Mouse (Mus musculus) layer of hippocampus, adult 9-11 months (tissue): Measurements from ENCODE around the gene Tsr1.

ENCODE experiments used
- DNase-seq: peaks from one replicate; pipeline ENCODE4 v3.0.0; 2022

Gene Tsr1

DNA sequence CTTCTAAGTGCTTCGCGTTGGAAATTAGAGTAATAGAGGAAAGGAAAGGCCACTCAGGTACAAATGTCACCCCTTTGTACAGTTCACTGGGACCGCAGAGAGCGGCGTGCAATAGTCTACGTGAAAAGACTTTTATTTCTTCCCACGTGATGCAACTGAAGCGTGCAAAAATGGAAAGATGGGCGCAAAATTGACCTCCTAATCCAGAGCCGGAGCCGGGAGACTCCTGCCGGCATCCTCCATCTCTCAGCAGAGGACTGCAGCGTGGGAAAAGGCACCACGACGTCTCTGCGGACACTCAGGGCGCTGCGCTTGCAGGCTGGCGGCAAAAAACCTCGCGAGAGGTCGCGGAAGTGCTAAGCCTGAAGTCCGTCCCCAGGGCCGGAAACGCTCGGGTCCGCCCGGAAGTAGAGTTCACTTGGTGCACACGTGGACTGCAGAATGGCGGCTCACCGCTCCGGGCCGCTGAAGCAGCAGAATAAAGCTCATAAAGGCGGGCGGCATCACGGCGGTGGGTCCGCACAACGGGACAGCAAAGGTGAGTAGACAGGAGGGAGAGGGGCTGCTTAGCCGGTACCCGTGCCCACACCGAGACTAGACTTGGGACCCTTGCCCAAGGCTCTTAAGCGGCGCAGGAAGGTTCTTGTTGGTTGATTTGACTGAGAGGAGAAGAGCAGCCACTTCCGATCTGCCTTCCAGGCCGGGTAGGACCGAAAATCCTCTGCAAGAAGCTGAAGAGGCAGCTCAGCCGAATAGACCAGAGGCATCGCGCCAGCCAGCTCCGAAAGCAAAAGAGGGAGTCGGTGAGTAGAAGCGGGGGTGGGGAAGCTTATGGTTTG, at the start of gene Tsr1:
Tsr1 (plus strand) TSS at position 394 of the 839 bp plus-strand sequence.
- DNase-seq = peak; percentile 93

GRCm38 (mm10) chr11:74850998-74851661, 46.7 kb upstream of the Tsr1 start:
- no peak for DNase-seq

DNA sequence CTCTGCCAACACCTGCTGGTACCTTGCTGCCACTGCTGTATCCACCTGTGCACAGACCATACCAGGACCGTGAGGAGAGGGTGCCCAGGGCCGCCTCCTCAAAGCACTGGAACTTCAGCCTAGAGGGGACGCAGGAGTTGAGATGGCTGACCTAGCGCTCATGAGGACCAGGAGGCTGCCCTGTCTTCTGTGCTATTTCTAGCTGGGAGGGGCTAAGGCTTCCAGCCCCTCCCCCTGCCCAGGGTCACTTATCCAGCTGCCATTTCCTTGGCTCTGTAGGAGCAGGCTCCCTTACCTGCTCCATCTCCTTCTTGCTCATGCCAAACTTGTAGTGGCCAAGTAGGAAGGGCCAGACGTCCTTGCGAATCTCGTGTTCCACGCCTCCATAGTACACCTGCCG, 40.1 kb upstream of the Tsr1 start:
- no peak for DNase-seq

DNA sequence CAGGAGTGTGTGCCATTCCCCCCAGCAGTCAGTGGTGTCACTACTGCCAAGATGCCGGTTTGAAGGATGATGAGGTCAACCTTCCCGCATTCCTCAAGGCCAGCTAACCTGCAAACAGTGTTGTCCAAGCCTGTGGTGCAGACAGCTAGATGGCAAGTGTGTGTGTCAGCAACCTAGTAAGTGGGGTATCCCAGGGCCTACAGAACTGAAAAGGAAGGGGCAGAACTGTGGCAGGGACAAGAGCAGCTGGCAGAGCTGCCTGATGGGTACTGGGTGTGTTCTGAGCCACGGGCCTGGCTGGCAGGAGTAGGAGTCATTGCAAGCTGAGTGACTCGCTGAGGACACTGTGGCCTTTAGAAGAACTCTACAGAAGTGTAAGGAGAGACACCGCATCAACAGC, 35.7 kb upstream of the Tsr1 start:
- no peak for DNase-seq

DNA sequence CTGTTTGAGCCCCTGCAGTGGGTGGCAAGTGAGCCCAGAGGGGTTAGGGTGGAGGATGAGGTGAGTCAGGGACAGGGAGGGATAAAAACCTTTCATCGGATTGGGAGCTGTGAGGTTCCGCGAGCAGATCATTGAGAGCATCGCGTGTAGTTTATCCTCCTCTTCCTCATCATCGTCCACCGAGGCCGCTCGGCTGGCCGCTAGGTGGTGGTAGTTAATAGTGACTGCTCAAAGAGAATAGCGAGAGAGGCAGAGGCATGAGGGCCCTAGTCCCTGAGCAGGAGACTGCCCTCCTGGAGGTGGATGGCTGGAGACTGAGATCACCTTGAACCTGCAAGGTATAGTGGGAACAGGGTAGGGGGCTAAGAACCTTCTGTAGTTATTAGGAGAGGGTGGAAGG, 34.4 kb upstream of the Tsr1 start:
- no peak for DNase-seq

- no peak for DNase-seq
Measured at GRCm38 (mm10) chr11:74864421-74864820, 33.5 kb upstream of the Tsr1 start.

DNA sequence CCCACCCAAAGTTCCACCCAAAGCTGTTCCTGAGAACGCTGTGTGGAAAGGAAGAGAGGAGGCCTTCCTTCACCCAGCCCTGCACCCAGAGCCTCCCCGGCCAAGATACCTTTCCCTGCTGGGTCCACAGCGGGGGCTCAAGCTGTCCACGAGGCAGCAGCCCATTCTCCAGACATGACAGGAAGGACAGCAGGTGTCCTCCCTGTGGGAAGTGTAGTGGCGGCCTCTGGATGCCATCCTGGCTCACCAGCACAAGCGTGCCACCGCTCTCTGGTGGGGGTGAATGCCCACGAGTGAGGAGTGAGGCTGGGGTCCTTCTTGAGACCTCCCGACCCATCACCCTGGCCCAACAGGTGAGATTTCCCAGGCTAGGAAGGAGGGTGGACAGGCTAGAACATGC, 32.6 kb upstream of the Tsr1 start:
- no peak for DNase-seq

DNA sequence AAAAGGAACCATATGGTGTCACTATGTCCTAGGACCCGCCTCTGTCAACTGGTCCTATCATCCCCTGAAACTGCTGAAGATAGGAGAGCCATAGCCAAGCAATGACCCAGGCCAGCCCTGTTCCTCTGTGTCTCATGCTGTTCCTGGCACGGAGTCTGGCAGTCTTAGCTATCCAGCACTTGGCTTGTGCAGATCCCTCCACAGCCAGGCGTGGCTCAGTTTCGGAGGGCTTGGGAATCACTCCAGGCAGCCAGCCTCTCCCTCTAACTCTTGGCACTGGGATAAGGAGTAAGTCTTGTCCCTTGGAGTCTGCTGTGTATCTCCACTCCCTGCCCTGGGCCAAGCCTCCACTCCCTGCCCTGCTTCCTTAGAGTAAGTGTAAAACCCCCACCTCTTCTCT, 31.2 kb upstream of the Tsr1 start:
- DNase-seq = peak; percentile 59

DNA sequence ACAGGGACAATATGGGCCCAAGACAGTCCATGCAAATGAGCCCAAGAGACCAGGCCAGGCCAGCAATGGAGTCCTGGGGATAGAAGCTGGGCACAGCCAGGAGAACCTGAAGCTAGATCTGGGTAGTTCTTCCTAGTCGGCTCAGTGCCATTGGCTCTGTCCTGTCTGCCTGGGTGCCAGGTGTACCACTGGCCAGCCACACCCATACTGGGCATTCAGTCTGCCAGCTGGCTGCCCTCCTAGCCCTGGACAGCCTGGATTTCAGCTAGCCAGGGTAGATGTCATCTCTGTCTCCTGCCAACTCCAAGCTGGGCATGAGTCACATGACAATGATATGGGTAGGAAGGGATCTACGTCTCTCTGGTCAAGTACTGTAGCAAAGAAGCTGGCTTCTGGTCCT, 30.7 kb upstream of the Tsr1 start:
- DNase-seq = no peak

- no peak for DNase-seq
Measured at GRCm38 (mm10) chr11:74868046-74868760, 29.7 kb upstream of the Tsr1 start.

DNA sequence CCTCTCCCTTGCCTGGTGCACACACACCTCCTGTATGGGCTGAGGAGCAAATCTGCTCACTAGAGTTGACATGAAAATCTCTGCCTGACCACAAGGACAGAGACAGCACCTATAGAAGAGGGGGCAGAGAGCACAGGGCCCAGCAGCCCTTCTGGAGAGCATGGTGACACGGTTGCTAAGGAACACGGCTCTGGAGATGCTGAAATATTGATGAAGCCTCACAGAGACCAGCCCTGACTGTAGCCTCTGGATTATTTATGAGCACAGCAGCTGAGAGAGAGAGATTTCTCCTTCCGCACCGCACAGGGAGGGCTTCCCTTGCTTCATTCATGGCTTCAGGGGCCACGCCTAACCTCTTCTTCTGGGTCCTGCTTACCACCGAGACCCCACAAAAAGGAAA, 28.3 kb upstream of the Tsr1 start:
- DNase-seq = no peak

DNA sequence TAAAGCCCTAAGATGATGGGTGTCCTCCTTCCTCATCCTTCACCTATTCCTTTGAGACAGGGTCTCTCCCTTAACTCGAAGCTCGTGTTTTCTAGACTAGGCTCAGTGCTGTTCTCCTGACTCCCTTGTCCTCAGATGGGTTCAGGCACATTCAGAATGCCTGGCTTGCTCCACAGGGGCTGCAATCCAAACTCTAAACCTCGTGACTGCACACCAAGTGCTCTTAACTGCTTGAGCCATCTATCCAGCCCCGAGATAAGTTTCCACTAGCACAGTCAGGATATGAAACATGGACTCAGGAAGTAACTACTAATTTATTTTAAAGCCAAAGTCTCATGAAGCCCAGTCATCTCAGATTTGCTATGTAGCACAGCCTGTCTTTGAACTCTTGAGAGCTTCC, 27.3 kb upstream of the Tsr1 start:
- DNase-seq = no peak

DNA sequence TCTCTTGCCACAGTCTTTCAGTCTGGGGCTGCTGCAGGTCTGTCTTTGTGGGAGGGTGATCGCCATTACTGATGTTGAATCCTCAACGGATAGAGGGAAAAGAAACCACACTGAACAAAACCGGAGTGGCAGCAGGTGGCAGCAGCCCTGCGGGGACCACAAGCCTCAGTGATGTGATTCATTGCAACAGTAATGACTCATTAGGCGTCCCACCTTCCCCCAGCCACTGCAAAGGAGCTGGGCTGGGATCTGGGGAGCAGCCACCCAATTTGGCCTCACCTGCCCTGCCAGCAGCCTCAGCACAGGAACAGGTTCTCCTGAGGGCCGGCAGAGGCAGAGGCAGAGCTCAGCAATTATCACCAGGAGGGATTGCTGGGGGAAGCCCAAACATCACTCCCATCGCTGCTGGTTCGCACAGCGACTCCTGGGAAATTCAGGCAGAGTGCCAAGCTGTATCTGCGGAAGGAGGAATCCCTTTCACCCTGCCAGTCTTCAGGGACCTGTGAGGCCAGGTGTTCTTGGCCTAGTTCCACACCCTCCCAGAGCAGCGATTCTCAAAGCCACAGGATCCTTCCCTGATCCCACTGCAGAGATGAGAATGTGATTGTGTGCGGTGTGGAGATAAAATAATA, 26.8 kb upstream of the Tsr1 start:
- peak; percentile 73 for DNase-seq

- DNase-seq = peak; percentile 79
Measured at GRCm38 (mm10) chr11:74874630-74875029, 23.2 kb upstream of the Tsr1 start.

GRCm38 (mm10) chr11:74876801-74877200, 21.1 kb upstream of the Tsr1 start:
- DNase-seq = peak; percentile 84

GRCm38 (mm10) chr11:74880999-74881398, 16.9 kb upstream of the Tsr1 start:
- DNase-seq = no peak

GRCm38 (mm10) chr11:74881979-74882378, 15.9 kb upstream of the Tsr1 start:
- peak; percentile 63 for DNase-seq

GRCm38 (mm10) chr11:74883098-74883497, 14.8 kb upstream of the Tsr1 start:
- no peak for DNase-seq

- no peak for DNase-seq
Measured at GRCm38 (mm10) chr11:74894619-74895018, 3.3 kb upstream of the Tsr1 start.

GRCm38 (mm10) chr11:74895980-74896900, 1.6 kb upstream of the Tsr1 start:
- peak; percentile 68 for DNase-seq

- peak; percentile 62 for DNase-seq
Measured at GRCm38 (mm10) chr11:74896901-74897677, 782 bp upstream of the Tsr1 start, which contains the start of gene Sgsm2. Sgsm2 (minus strand) TSS chr11:74897060.
